Mouse (Mus musculus): ENCODE measurements around the gene Shroom1. TPM values are rescaled to one million over a fixed set of nuclear protein-coding genes. Genes with fewer than 3 reads are reported as not detected.

Gene Shroom1
- polyA plus RNA-seq, 1 experiment from 2014 or later: 1.3 TPM

DNA sequence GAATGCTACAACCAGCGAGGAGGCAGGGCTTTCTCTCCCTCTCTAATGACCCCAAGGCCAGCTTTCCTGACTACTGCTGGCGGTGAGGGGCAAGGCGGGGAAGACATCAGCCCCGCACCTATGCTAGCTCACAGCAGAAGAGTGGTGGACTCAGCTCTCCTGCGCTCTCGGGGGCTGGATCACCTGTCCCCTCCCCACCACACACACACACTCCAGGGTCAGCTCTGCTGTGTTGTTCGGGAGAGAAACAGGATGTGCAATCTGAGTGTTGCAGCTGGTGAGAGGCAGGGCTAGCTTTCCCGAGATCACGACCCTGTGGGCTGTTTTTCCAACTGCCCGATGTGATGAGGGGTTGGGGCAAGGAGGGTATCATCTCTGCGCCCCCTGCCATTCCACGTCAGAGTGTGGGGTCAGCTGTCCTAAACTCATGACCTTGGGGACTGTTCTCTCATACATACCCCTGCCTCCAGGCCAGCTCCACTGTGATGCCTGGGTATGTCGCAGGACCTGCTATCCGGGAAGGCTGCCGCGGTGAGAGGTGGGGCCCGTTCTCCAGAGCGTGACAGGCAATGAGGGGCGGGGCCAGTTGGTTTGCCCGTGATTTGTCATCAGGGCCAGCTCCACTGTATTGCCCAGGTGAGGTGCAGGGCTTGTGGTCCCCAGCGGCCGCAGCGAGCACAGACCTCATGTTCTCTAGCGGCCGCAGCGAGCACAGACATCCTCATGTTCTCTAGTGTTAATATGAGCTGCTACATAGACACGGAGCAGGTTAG, 30.0 kb downstream of the Shroom1 start:
- Histone ChIP-seq H3K36me3 (no peaks in the 10 kb centered on the region), H3K4me3 (replicated peaks) (peak overlapping the region; percentile 23), H3K27ac (no peak overlapping the region), H3K4me1 (replicated peaks) (peaks cover 13% of the 10 kb centered on the region), H3K4me2 (replicated peaks) (peak overlapping the region; percentile 60), H3K9ac (no peak overlapping the region), H3K27me3 (replicated peaks) (0 out of 2 replicates have a peak, but pooled peaks cover 8% of the 10 kb centered on the region), H3K9me3 (no peaks in the 10 kb centered on the region)
- ATAC-seq: peak; percentile 73
- WGBS: 10% methylated on average over 27 of the region's 27 CpGs

DNA sequence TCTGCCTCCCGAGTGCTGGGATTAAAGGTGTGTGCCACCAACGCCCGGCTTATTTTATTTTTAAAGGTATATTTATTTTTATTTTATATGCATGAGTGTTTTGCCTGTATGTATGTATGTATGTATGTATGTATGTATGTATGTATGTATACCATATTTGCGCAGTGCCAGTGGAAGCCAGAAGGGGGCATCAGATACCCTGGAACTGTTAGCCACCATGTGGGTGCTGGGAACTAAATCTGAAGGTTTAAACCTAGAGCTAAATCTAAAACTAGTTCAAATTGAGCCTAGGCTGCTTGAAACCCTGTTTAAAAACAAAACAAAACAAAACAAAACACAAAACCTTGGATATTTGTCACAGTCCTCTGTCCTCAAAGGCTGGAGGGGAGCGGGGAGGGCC, 32.0 kb downstream of the Shroom1 start:
- ATAC-seq: no peak
- H3K27me3 ChIP-seq (replicated peaks): 0 out of 2 replicates have a peak, but pooled peaks cover 8% of the 10 kb centered on the region
- H3K4me1 ChIP-seq (replicated peaks): peaks cover 12% of the 10 kb centered on the region
- no peak overlapping the region for H3K4me2 ChIP-seq (replicated peaks)
- no peak overlapping the region for H3K9ac ChIP-seq
- H3K4me3 ChIP-seq (replicated peaks): no peak overlapping the region
- 95% methylated on average over 5 of the region's 5 CpGs for WGBS
- no peak overlapping the region for H3K27ac ChIP-seq
- no peaks in the 10 kb centered on the region for H3K9me3 ChIP-seq
- H3K36me3 ChIP-seq: no peaks in the 10 kb centered on the region

DNA sequence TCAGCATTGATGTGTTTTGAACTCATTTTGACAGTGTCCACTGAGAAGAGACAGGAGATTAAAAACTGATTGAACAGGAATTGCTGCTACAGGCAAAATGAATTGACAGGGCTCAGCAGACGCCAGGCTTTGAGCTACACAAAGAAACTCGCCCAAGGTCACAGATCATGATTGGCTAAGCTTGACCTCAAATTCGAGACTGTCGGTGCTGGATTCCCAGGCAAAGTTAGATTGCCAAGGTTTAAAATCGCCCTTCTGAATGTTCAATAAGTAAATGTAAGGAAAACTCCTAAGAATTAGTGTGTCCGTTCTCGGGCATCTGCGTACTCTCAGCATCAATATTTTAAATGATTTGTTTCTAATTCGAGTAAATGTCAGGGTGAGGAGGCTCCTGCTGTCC, 32.4 kb downstream of the Shroom1 start:
- 0 out of 2 replicates have a peak, but pooled peaks cover 8% of the 10 kb centered on the region for H3K27me3 ChIP-seq (replicated peaks)
- ATAC-seq: no peak
- no peak overlapping the region for H3K27ac ChIP-seq
- no peaks in the 10 kb centered on the region for H3K36me3 ChIP-seq
- H3K9ac ChIP-seq: no peak overlapping the region
- no peak overlapping the region for H3K4me3 ChIP-seq (replicated peaks)
- H3K4me2 ChIP-seq (replicated peaks): no peak overlapping the region
- H3K4me1 ChIP-seq (replicated peaks): peaks cover 12% of the 10 kb centered on the region
- no peaks in the 10 kb centered on the region for H3K9me3 ChIP-seq
- WGBS: 84% methylated on average over 9 of the region's 9 CpGs

DNA sequence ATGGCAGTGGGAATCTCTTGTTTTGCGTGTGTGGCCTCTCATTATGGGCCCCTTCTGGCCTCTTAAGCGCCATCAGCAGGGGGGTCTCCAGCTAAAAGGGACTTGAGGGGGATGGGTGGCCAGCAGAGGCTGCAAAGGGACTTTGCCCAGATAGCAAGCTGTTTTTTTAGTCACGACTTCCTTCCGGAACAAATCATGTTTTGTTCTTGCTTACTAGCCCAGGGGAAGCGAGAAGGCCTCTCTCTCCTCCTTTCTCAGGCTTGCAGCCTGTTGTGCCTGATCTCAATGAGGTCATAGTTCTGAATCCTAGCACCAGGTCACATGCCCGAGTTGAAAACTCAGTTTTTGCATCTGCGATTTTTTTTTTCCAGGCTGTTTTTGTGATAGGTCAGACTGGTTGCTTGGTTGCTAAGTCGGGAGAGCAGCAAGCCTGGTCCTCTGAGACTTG, 35.0 kb downstream of the Shroom1 start:
- Histone ChIP-seq H3K9me3 (no peaks in the 10 kb centered on the region), H3K4me2 (replicated peaks) (no peak overlapping the region), H3K36me3 (no peaks in the 10 kb centered on the region), H3K27ac (no peak overlapping the region), H3K27me3 (replicated peaks) (0 out of 2 replicates have a peak, but pooled peaks cover 3% of the 10 kb centered on the region), H3K4me1 (replicated peaks) (peaks cover 10% of the 10 kb centered on the region), H3K9ac (no peak overlapping the region), H3K4me3 (replicated peaks) (no peak overlapping the region)
- ATAC-seq: 0 out of 2 replicates have a peak, but pooled peaks have one; percentile 31
- 33% methylated on average over 8 of the region's 8 CpGs for WGBS

DNA sequence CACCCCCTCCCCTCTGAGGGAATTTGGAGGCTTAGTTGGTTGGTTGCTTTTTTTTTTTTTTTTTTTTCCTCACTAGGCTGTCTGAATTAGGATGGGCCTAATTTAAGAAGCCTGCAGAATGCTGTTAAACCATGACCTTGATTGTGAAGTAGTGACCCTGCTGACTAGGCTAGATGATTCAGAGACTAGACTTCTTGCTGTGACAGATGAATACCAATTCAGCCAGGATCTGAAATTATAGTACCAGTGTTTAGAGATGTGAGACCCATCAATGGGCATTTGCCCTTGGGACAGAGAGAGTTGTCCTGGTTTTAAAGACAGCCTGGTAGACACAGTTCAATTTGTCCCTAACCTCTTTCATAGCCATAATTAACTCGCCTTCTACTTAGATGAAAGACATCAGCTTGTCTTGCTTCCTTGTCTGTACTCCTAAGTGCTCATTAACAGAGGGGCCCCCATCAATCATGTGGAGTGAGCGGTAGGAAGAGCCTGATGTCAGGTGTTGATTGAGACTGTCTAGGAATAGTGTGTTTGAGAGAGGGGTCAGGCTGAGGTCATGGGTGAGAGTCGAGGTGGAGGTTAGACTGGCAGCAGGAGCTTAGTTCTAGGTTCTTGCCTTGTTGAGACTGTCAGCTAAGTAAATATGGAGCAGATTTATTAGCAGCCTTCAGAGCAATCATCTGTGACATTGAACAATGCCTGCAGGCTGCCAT, 36.4 kb downstream of the Shroom1 start:
- H3K4me1 ChIP-seq (replicated peaks): peaks cover 5% of the 10 kb centered on the region
- H3K4me2 ChIP-seq (replicated peaks): no peak overlapping the region
- no peaks in the 10 kb centered on the region for H3K36me3 ChIP-seq
- H3K27ac ChIP-seq: no peak overlapping the region
- no peak overlapping the region for H3K9ac ChIP-seq
- H3K4me3 ChIP-seq (replicated peaks): no peak overlapping the region
- WGBS: 30% methylated on average over 3 of the region's 3 CpGs
- H3K9me3 ChIP-seq: no peaks in the 10 kb centered on the region
- no peaks in the 10 kb centered on the region for H3K27me3 ChIP-seq (replicated peaks)
- ATAC-seq: no peak

DNA sequence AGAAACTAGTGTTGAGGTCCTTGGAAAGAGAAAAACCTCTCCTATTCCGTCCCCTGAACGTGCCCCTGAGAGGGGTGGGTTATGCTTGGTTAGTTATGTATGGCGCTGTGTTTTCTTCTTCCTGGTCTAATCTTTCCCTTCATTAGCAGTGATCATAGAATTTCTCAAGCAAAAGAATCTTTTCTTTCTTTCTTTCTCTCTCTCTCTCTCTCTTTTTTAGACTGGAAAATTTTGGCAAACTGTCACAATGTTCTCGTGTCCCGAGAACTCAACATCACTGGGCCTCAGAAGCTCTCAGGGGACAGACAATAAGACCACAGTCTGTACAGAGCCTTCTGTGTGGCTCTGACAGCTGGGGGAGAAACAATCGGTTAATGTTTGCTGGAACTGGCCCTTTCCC, 38.4 kb downstream of the Shroom1 start:
- no peak overlapping the region for H3K4me3 ChIP-seq (replicated peaks)
- no peak overlapping the region for H3K27ac ChIP-seq
- 0 out of 2 replicates have a peak, but pooled peaks cover 2% of the 10 kb centered on the region for H3K27me3 ChIP-seq (replicated peaks)
- WGBS: 59% methylated on average over 6 of the region's 6 CpGs
- no peak overlapping the region for H3K9ac ChIP-seq
- ATAC-seq: no peak
- no peaks in the 10 kb centered on the region for H3K9me3 ChIP-seq
- H3K4me2 ChIP-seq (replicated peaks): no peak overlapping the region
- peaks cover 5% of the 10 kb centered on the region for H3K4me1 ChIP-seq (replicated peaks)
- no peaks in the 10 kb centered on the region for H3K36me3 ChIP-seq

DNA sequence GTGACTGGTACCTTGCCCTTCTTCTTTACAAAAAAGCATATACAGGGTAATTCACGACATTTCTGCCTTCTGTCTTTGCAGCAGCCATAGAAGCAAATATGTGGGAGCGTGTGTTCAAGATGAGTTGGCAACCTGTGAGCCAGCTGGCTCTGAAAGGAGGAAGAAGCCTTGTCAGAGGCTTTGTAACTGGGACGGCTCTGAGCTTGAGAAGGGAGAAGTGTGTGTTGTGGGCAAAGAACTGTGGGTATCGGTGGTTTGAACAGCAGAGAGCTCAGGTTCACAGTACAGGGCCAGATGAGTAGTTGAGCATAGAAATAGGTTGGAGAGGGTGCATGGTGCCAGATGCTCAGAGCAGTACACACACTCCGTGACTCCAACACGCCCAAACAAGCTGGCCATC, 39.9 kb downstream of the Shroom1 start:
- 73% methylated on average over 6 of the region's 6 CpGs for WGBS
- Histone ChIP-seq H3K9me3 (no peaks in the 10 kb centered on the region), H3K9ac (no peak overlapping the region), H3K4me1 (replicated peaks) (peaks cover 3% of the 10 kb centered on the region), H3K4me2 (replicated peaks) (no peak overlapping the region), H3K27ac (no peak overlapping the region), H3K27me3 (replicated peaks) (0 out of 2 replicates have a peak, but pooled peaks cover 2% of the 10 kb centered on the region), H3K4me3 (replicated peaks) (no peak overlapping the region), H3K36me3 (no peaks in the 10 kb centered on the region)
- ATAC-seq: no peak

DNA sequence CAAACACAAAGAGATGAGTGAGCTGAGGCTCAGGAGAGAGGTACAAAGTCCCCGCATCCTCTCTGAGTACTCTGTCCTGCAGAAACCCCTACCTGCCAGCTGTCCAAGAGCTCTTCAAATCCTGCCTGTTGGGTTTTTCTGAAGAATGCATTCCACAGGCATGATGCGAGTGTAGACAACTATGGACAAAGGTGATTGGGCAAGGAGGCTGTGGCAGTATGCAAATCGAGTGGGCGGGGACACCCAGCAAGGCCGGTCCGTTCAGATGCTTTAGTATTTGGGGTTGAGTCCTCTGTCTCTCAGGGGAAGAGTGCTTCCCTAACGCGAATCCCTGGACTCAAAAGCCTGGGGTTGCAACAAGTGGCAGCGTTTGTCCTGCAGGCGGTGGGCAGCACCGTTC, 43.6 kb downstream of the Shroom1 start:
- Histone ChIP-seq H3K9ac (no peak overlapping the region), H3K27me3 (replicated peaks) (0 out of 2 replicates have a peak, but pooled peaks cover 2% of the 10 kb centered on the region), H3K4me3 (replicated peaks) (no peak overlapping the region), H3K9me3 (no peaks in the 10 kb centered on the region), H3K4me2 (replicated peaks) (peak overlapping the region; percentile 34; the same call in 1 of the 2 replicates), H3K27ac (no peak overlapping the region), H3K4me1 (replicated peaks) (no peaks in the 10 kb centered on the region), H3K36me3 (no peaks in the 10 kb centered on the region)
- ATAC-seq: no peak
- 9% methylated on average over 11 of the region's 11 CpGs for WGBS

DNA sequence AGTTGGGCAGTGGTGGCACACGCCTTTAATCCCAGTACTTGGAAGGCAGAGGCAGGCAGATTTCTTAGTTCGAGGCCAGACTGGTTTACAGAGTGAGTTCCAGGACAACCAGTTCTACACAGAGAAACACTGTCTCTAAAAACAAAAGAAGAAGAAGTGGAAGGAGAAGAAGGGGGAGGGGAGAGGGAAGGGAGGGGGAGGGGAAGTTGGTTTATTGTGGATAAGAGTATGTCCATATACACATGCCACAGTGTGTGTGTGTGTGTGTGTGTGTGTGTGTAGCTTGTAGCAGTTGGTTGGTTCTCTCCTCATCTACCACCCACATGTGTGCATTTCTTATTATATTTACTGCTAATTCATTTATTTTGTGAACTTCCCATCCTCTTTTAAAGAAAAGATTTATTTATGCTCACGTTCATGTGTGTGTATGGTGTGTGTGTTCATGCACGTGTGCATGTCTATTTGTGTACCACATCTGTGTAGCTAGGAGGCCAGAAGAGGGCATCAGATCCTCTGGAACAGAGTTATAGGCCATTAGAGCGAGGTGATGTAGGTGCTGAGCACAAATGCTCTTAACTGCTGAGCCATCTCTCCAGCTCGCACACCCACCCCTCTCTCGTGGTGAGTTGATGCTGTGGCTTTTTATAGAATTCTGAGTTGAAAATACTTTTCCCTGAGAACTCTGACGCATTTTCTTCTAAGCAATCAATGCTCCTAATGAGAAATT, 45.2 kb downstream of the Shroom1 start:
- Histone ChIP-seq H3K36me3 (no peaks in the 10 kb centered on the region), H3K9me3 (no peaks in the 10 kb centered on the region), H3K27me3 (replicated peaks) (0 out of 2 replicates have a peak, but pooled peaks cover 2% of the 10 kb centered on the region), H3K4me3 (replicated peaks) (no peak overlapping the region), H3K4me1 (replicated peaks) (no peaks in the 10 kb centered on the region), H3K9ac (no peak overlapping the region), H3K27ac (no peak overlapping the region), H3K4me2 (replicated peaks) (no peak overlapping the region)
- 77% methylated on average over 8 of the region's 8 CpGs for WGBS
- ATAC-seq: no peak

DNA sequence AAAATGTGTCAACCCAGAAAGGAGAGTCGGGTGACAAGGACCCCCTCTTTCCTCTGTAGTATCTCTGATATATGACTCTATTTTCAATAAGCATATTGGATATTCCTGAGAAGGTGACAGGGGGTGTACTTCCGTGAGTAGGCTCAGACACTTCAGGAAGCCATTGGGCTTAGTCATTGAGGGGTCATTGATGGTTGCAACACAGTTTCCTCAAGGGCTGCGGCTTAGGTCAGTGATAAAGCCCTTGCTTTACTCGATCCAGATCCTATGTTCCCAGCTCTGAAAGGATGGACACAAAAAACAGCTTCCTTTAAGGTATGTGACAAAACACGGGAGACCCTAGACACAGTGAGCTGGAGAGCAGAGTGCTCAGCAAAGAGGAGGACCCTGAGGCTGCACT, 46.7 kb downstream of the Shroom1 start:
- no peak for ATAC-seq
- H3K9ac ChIP-seq: no peak overlapping the region

DNA sequence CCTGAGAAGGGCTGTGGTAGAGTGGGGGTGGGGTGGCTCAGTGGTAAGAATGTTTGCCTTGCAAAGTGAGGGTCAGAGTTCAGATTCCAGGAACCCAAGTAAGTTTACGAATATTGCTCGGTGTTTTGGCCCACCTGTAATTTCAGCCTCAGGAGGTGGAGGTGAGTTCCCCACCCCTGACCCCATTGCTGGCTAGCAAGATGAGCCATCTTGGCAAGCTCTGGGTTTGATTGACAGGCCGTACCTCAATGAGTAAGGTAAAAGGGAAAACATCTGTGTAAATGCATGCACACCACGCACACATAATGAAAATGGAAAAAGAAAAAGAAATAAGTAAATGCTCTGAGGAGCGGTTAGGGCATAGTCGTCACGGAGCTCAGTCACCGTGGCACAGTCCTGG, 47.4 kb downstream of the Shroom1 start:
- ATAC-seq: no peak
- H3K4me2 ChIP-seq (replicated peaks): no peak overlapping the region
- no peak overlapping the region for H3K9ac ChIP-seq
- no peak overlapping the region for H3K27ac ChIP-seq
- H3K4me1 ChIP-seq (replicated peaks): no peaks in the 10 kb centered on the region
- H3K27me3 ChIP-seq (replicated peaks): 0 out of 2 replicates have a peak, but pooled peaks cover 2% of the 10 kb centered on the region
- H3K4me3 ChIP-seq (replicated peaks): no peak overlapping the region
- H3K36me3 ChIP-seq: no peaks in the 10 kb centered on the region
- no peaks in the 10 kb centered on the region for H3K9me3 ChIP-seq
- 82% methylated on average over 8 of the region's 8 CpGs for WGBS

More for the DNA sequence above, 46.7 kb downstream of the Shroom1 start:
- Histone ChIP-seq H3K9me3 (no peaks in the 10 kb centered on the region), H3K4me3 (replicated peaks) (no peak overlapping the region), H3K4me2 (replicated peaks) (no peak overlapping the region), H3K4me1 (replicated peaks) (no peaks in the 10 kb centered on the region), H3K27ac (no peak overlapping the region), H3K36me3 (no peaks in the 10 kb centered on the region), H3K27me3 (replicated peaks) (0 out of 2 replicates have a peak, but pooled peaks cover 2% of the 10 kb centered on the region)
- WGBS: 81% methylated on average over 5 of the region's 5 CpGs

Measured in intestine, embryonic 15.5 days (tissue).